Mouse (Mus musculus) lung, adult 2 months (tissue): Measurements from ENCODE around the gene Pex11g.

ENCODE experiments used
- CTCF ChIP-seq: fragments of 200-500 bp; IDR thresholded peaks from 2 replicates; pipeline ENCODE4 v1.5.1; 2011; ENCODE audit warnings: mild to moderate bottlenecking, low read length, control low read depth; ENCODE audit not compliant: insufficient read depth
- POLR2A ChIP-seq: fragments of 200-500 bp; IDR thresholded peaks from 2 replicates; pipeline ENCODE4 v1.6.1; 2011; ENCODE audit warnings: low read depth, mild to moderate bottlenecking, control low read depth, low read length, borderline replicate concordance; ENCODE audit errors: extremely low read depth

DNA sequence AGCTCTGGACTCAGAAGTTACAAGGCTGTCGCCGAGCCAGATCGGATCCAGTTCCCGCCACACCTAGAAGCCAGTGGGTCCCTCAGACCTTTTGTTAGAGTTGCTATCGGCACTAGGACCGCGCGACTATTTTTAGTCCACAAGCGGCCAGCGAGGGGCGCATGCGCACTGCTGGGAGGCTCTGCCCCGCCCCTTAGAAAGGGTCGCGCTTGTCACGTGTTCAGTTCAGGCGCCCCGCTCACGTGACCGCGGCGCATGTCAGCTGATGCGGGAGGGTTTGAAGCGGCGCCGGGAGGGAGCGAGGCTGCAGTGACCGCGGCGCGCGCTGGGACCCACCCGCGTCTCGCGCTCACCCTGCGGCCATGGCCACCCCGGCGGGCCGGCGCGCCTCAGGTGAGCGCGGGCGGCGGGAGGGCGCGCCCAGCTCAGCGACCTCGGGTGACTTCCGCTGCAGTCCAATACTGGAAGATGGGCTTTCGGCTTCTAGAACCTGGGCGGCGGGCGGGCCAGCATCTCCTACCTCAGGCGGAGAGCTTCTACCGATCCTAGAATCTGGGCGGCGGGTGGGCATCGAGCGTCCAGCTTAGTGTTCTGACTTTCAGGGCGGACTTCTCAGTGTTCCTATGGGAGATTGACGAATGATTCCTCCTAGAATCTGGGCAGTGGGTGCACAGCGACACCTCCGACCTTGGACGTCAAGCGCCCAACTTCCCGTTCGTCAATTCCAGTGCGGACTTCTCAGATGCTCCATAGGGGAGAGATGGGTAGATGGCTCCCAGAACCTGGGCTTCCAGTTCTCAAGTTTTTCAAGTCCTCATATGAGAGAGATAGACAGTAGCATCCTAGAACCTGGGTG is 33.0 kb upstream of the Pex11g start, which contains the start of gene Mcoln1:
- TF ChIP-seq POLR2A (peak; percentile 82; the same call in 1 of the 2 replicates), CTCF (no peak)
